Mouse (Mus musculus) G1E (cell line): ENCODE measurements around the gene Gm20708.

Experiments used
- CTCF ChIP-seq: IDR thresholded peaks from 2 replicates; pipeline ENCODE4 v1.5.1; 2012; ENCODE audit warnings: low read depth, low read length, inconsistent platforms, mixed read lengths
- TAL1 ChIP-seq: conservative IDR thresholded peaks from 2 replicates; pipeline ENCODE4 v1.6.1; 2012; ENCODE audit warnings: low read depth, low read length, inconsistent platforms, mixed read lengths

- TF ChIP-seq CTCF, result no peak
- no peak for TF ChIP-seq TAL1
Observed at GRCm38 (mm10) chr11:117828149-117828887, 18.9 kb downstream of the Gm20708 start.
